Mouse (Mus musculus): ENCODE data around the gene Gm826. TPM values are rescaled to one million over a fixed set of nuclear protein-coding genes. Genes with fewer than 3 reads are reported as not detected.

The Gm826 gene
- polyA plus RNA-seq, 1 experiment from 2014 or later: not detected

- no peaks in the 10 kb centered on the region for H3K9me3 ChIP-seq (ENCODE audit: control insufficient read depth, low read length)
- H3K36me3 ChIP-seq (ENCODE audit: control insufficient read depth, insufficient read depth, low read length): no peaks in the 10 kb centered on the region
- WGBS: 77% methylated on average over 2 of the region's 2 CpGs
- no peak for DNase-seq (ENCODE audit: low spot score)
- H3K9ac ChIP-seq (ENCODE audit: low read length): no peak overlapping the region
- no peak for ATAC-seq (ENCODE audit: low FRiP score, low TSS enrichment)
- H3K4me1 ChIP-seq (replicated peaks; ENCODE audit: control insufficient read depth, insufficient read depth): no peaks in the 10 kb centered on the region
- no peak overlapping the region for H3K27ac ChIP-seq (replicated peaks)
- H3K4me3 ChIP-seq (ENCODE audit: low read depth, low read length): no peak overlapping the region
- TF ChIP-seq EP300 (optimal IDR thresholded peaks at IDR 0.05) (no peak), CTCF (IDR thresholded peaks at IDR 0.05; ENCODE audit: low read depth) (no peak)
- no peaks in the 10 kb centered on the region for H3K27me3 ChIP-seq (ENCODE audit: control insufficient read depth, insufficient read depth, low read length)
- H3K4me2 ChIP-seq (replicated peaks; ENCODE audit: low read depth): no peak overlapping the region
These were observed 30.0 kb downstream of the Gm826 start for GRCm38 (mm10) chr2:160303992-160304391.

GRCm38 (mm10) chr2:160302013-160302412 is 31.9 kb downstream of the Gm826 start:
- no peak overlapping the region for H3K4me2 ChIP-seq (replicated peaks; ENCODE audit: low read depth)
- WGBS: 55% methylated on average over 4 of the region's 4 CpGs
- no peak overlapping the region for H3K27ac ChIP-seq (replicated peaks)
- H3K36me3 ChIP-seq (ENCODE audit: control insufficient read depth, insufficient read depth, low read length): no peaks in the 10 kb centered on the region
- ATAC-seq (ENCODE audit: low FRiP score, low TSS enrichment) (no peak), DNase-seq (ENCODE audit: low spot score) (no peak)
- no peak overlapping the region for H3K9ac ChIP-seq (ENCODE audit: low read length)
- no peaks in the 10 kb centered on the region for H3K4me1 ChIP-seq (replicated peaks; ENCODE audit: control insufficient read depth, insufficient read depth)
- TF ChIP-seq EP300 (optimal IDR thresholded peaks at IDR 0.05): no peak
- no peak for TF ChIP-seq CTCF (IDR thresholded peaks at IDR 0.05; ENCODE audit: low read depth)
- no peaks in the 10 kb centered on the region for H3K27me3 ChIP-seq (ENCODE audit: control insufficient read depth, insufficient read depth, low read length)
- H3K9me3 ChIP-seq (ENCODE audit: control insufficient read depth, low read length): no peaks in the 10 kb centered on the region
- H3K4me3 ChIP-seq (ENCODE audit: low read depth, low read length): no peak overlapping the region

DNA sequence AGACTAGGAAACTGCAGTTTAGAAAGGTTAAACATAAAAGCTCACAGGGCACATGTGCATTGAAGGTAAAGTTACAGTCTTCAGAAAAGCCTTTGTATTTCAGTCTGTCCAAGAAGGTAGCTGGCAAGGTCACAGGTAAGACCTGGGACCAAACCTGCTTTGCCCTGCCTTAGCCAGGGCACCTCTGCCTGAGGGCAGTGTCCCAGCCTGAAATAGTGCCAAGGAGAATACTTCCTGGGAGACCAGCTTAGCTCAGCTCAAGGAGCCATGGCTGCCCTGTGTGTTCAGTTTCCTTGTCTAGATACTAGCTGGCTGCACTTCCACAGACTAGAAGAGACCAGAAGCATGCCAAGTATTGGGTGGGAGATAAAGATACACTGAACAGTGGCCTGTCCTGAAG is 35.4 kb downstream of the Gm826 start:
- no peak for DNase-seq (ENCODE audit: low spot score)
- H3K4me3 ChIP-seq (ENCODE audit: low read depth, low read length): no peak overlapping the region
- TF ChIP-seq CTCF (IDR thresholded peaks at IDR 0.05; ENCODE audit: low read depth) (no peak), EP300 (optimal IDR thresholded peaks at IDR 0.05) (no peak)
- no peaks in the 10 kb centered on the region for H3K36me3 ChIP-seq (ENCODE audit: control insufficient read depth, insufficient read depth, low read length)
- no peak overlapping the region for H3K4me2 ChIP-seq (replicated peaks; ENCODE audit: low read depth)
- no peaks in the 10 kb centered on the region for H3K27me3 ChIP-seq (ENCODE audit: control insufficient read depth, insufficient read depth, low read length)
- no peak overlapping the region for H3K9ac ChIP-seq (ENCODE audit: low read length)
- ATAC-seq (ENCODE audit: low FRiP score, low TSS enrichment): no peak
- H3K27ac ChIP-seq (replicated peaks): no peak overlapping the region
- no peaks in the 10 kb centered on the region for H3K4me1 ChIP-seq (replicated peaks; ENCODE audit: control insufficient read depth, insufficient read depth)
- no peaks in the 10 kb centered on the region for H3K9me3 ChIP-seq (ENCODE audit: control insufficient read depth, low read length)

DNA sequence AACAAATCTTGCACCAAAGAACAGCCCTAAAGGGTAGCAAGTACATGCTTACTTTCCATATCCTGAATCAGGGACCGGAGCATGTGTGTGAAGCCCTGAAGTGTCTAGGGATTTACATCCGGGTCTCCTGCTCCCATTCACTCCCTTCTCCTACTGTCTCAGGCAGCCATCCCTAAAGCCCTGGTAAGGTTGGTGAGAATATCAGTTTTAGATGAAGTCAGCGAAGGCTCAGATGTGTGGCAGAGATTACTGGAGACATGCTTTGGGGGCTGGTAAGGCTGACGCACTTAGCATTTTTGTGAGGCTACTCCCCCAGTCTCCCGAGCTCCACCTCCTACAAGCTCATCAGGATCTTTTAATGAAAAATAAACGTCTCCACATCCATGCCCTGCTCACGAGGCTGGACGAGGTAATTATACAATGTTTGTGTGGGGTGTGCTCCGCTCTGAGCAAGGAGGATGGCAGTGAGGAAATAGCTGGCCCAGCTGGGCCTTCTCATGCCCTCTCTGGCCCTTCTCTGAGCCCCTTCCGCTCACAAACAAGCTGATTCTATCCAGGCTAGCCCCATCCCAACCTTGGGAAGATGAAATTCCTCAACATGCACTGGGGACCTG is 45.3 kb downstream of the Gm826 start:
- H3K9me3 ChIP-seq (ENCODE audit: control insufficient read depth, low read length): no peaks in the 10 kb centered on the region
- no peak overlapping the region for H3K4me3 ChIP-seq (ENCODE audit: low read depth, low read length)
- no peak overlapping the region for H3K4me2 ChIP-seq (replicated peaks; ENCODE audit: low read depth)
- no peak for TF ChIP-seq EP300 (optimal IDR thresholded peaks at IDR 0.05)
- TF ChIP-seq CTCF (IDR thresholded peaks at IDR 0.05; ENCODE audit: low read depth): no peak
- 62% methylated on average over 10 of the region's 10 CpGs for WGBS
- ATAC-seq (ENCODE audit: low FRiP score, low TSS enrichment) (no peak), DNase-seq (ENCODE audit: low spot score) (no peak)
- no peaks in the 10 kb centered on the region for H3K4me1 ChIP-seq (replicated peaks; ENCODE audit: control insufficient read depth, insufficient read depth)
- no peaks in the 10 kb centered on the region for H3K27me3 ChIP-seq (ENCODE audit: control insufficient read depth, insufficient read depth, low read length)
- H3K36me3 ChIP-seq (ENCODE audit: control insufficient read depth, insufficient read depth, low read length): no peaks in the 10 kb centered on the region
- no peak overlapping the region for H3K27ac ChIP-seq (replicated peaks)
- no peak overlapping the region for H3K9ac ChIP-seq (ENCODE audit: low read length)

GRCm38 (mm10) chr2:160275959-160276657 is 57.9 kb downstream of the Gm826 start:
- no peak overlapping the region for H3K9ac ChIP-seq (ENCODE audit: low read length)
- no peak for TF ChIP-seq CTCF (IDR thresholded peaks at IDR 0.05; ENCODE audit: low read depth)
- no peak for TF ChIP-seq EP300 (optimal IDR thresholded peaks at IDR 0.05)
- H3K27ac ChIP-seq (replicated peaks): no peak overlapping the region
- H3K27me3 ChIP-seq (ENCODE audit: control insufficient read depth, insufficient read depth, low read length): no peaks in the 10 kb centered on the region
- ATAC-seq (ENCODE audit: low FRiP score, low TSS enrichment) (no peak), DNase-seq (ENCODE audit: low spot score) (no peak)
- H3K4me3 ChIP-seq (ENCODE audit: low read depth, low read length): no peak overlapping the region
- no peaks in the 10 kb centered on the region for H3K36me3 ChIP-seq (ENCODE audit: control insufficient read depth, insufficient read depth, low read length)
- 79% methylated on average over 5 of the region's 5 CpGs for WGBS
- no peak overlapping the region for H3K4me2 ChIP-seq (replicated peaks; ENCODE audit: low read depth)
- no peaks in the 10 kb centered on the region for H3K9me3 ChIP-seq (ENCODE audit: control insufficient read depth, low read length)
- H3K4me1 ChIP-seq (replicated peaks; ENCODE audit: control insufficient read depth, insufficient read depth): no peaks in the 10 kb centered on the region

GRCm38 (mm10) chr2:160267828-160268453 is 66.0 kb downstream of the Gm826 start:
- Histone ChIP-seq H3K36me3 (ENCODE audit: control insufficient read depth, insufficient read depth, low read length) (no peaks in the 10 kb centered on the region), H3K27ac (replicated peaks) (no peak overlapping the region), H3K9me3 (ENCODE audit: control insufficient read depth, low read length) (no peaks in the 10 kb centered on the region), H3K4me2 (replicated peaks; ENCODE audit: low read depth) (no peak overlapping the region), H3K4me1 (replicated peaks; ENCODE audit: control insufficient read depth, insufficient read depth) (no peaks in the 10 kb centered on the region), H3K27me3 (ENCODE audit: control insufficient read depth, insufficient read depth, low read length) (no peaks in the 10 kb centered on the region), H3K4me3 (ENCODE audit: low read depth, low read length) (no peak overlapping the region), H3K9ac (ENCODE audit: low read length) (no peak overlapping the region)
- DNase-seq (ENCODE audit: low spot score) (no peak), ATAC-seq (ENCODE audit: low FRiP score, low TSS enrichment) (no peak)
- TF ChIP-seq EP300 (optimal IDR thresholded peaks at IDR 0.05) (no peak), CTCF (IDR thresholded peaks at IDR 0.05; ENCODE audit: low read depth) (no peak)
- WGBS: 88% methylated on average over 11 of the region's 11 CpGs
